Mouse (Mus musculus) liver, postnatal 0 days (tissue): Measurements from ENCODE around the gene Shq1.

Source experiments
- CTCF ChIP-seq: sonication (generic); IDR thresholded peaks from 2 replicates; pipeline ENCODE4 v1.5.1; 2016; ENCODE audit warnings: antibody characterized with exemption, low read depth
- EP300 ChIP-seq: IDR thresholded peaks from 2 replicates; pipeline ENCODE4 v1.6.1; 2016; ENCODE audit warnings: antibody characterized with exemption, low read depth, mild to moderate bottlenecking

DNA sequence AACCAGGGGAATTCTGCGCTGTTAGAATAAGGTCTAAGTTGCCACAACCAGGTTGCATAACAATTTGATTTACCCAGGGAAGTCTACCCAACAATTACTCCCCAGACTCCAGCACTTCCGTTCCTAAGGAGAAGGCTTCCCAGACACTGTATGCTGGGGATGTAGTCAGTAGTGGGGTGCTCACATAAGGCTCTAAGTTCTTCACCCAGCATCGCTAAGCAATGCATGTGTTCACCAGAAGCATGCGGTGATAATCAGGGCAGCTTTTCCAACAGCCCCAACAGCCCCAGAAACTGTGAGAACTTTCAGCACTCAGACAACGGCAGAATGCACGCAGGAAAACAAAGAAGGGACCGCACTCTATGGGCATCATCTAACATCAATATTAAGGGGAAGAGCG lies 77.1 kb downstream of the Shq1 start:
- TF ChIP-seq EP300 = no peak
- TF ChIP-seq CTCF = no peak
